Mouse (Mus musculus) gastrocnemius, postnatal 25 days (tissue): ENCODE results near the gene Syngap1. TPM values are rescaled to one million over a fixed set of nuclear protein-coding genes. Genes with fewer than 3 reads are reported as not detected.
"Not testable (repeated sequence)": the region's sequence is repeated elsewhere in the genome, so short reads cannot be mapped to it uniquely, and the experiment has no call there.

Experiments used
- DNase-seq: peaks from one replicate; pipeline ENCODE4 v3.0.0; 2022
- long read RNA-seq, 2 experiments: library from polyadenylated mRNA; stranded (forward); transcript quantifications; one replicate each; pipeline ENCODE4 v2.0.0; 2021
- total RNA-seq, 2 experiments: library from RNA; stranded (reverse); gene quantifications; 1 replicate in 1 of 2; 2 replicates in 1 of 2; pipeline ENCODE4 v1.2.3; 2021

The Syngap1 gene
- 1 to 10 TPM; 2.7 to 4.7 TPM for total RNA-seq
- long read RNA-seq, experiment 1, result 0 reads
- long read RNA-seq, experiment 2, result 0 reads

- DNase-seq, result peak; percentile 65
Observed at GRCm38 (mm10) chr17:26941031-26941789, at the start of gene Syngap1. Gene Syngap1 (plus strand): TSS chr17:26941253.

- no peak for DNase-seq
Observed at GRCm38 (mm10) chr17:26892635-26893375, 48.2 kb upstream of the Syngap1 start.

GRCm38 (mm10) chr17:26893492-26893891, 47.6 kb upstream of the Syngap1 start:
- DNase-seq, result no peak

GRCm38 (mm10) chr17:26894342-26894741, 46.7 kb upstream of the Syngap1 start:
- DNase-seq, result no peak

- DNase-seq, result peak; percentile 43
Observed at GRCm38 (mm10) chr17:26895578-26895977, 45.5 kb upstream of the Syngap1 start.

GRCm38 (mm10) chr17:26900916-26901315, 40.1 kb upstream of the Syngap1 start:
- no peak for DNase-seq

GRCm38 (mm10) chr17:26904320-26904719, 36.7 kb upstream of the Syngap1 start:
- no peak for DNase-seq

- not testable (repeated sequence) for DNase-seq
Observed at GRCm38 (mm10) chr17:26907506-26907905, 33.5 kb upstream of the Syngap1 start.

GRCm38 (mm10) chr17:26915248-26915647, 25.8 kb upstream of the Syngap1 start:
- no peak for DNase-seq

GRCm38 (mm10) chr17:26916711-26917482, 24.2 kb upstream of the Syngap1 start, which contains the start of gene Kifc5b:
Gene Kifc5b (plus strand): TSS chr17:26917091.
- peak; percentile 99 for DNase-seq

- not testable (repeated sequence) for DNase-seq
Observed at GRCm38 (mm10) chr17:26917560-26917959, 23.5 kb upstream of the Syngap1 start.

- no peak for DNase-seq
Observed at GRCm38 (mm10) chr17:26918343-26918742, 22.7 kb upstream of the Syngap1 start.

- not testable (repeated sequence) for DNase-seq
Observed at GRCm38 (mm10) chr17:26919516-26919915, 21.5 kb upstream of the Syngap1 start.

GRCm38 (mm10) chr17:26922368-26922767, 18.7 kb upstream of the Syngap1 start:
- DNase-seq, result not testable (repeated sequence)

GRCm38 (mm10) chr17:26925414-26925813, 15.6 kb upstream of the Syngap1 start:
- not testable (repeated sequence) for DNase-seq

GRCm38 (mm10) chr17:26931795-26932194, 9.3 kb upstream of the Syngap1 start:
- DNase-seq, result peak; percentile 40

- DNase-seq, result peak; percentile 95
Observed at GRCm38 (mm10) chr17:26932839-26933398, 8.1 kb upstream of the Syngap1 start, which contains the start of gene Phf1. Gene Phf1 (plus strand): TSS chr17:26933052.

- DNase-seq, result no peak
Observed at GRCm38 (mm10) chr17:26933419-26933818, 7.6 kb upstream of the Syngap1 start.

- DNase-seq, result no peak
Observed at GRCm38 (mm10) chr17:26933885-26934827, 6.9 kb upstream of the Syngap1 start.

GRCm38 (mm10) chr17:26935027-26935426, 6.0 kb upstream of the Syngap1 start:
- no peak for DNase-seq

- no peak for DNase-seq
Observed at GRCm38 (mm10) chr17:26936453-26936852, 4.6 kb upstream of the Syngap1 start.
